Mouse (Mus musculus) limb, embryonic 10.5 days (tissue): ENCODE results near the gene Nudt2. TPM values are rescaled to one million over a fixed set of nuclear protein-coding genes. Genes with fewer than 3 reads are reported as not detected.
"Not testable (repeated sequence)": the region's sequence is repeated elsewhere in the genome, so short reads cannot be mapped to it uniquely, and the experiment has no call there.

Source experiments
- DNase-seq: peaks from one replicate; pipeline ENCODE4 v3.0.0-alpha.2; 2017; ENCODE audit warnings: low spot score
- H3K27ac ChIP-seq: fragments of 300-500 bp; sonication (generic); 2 replicates; pipeline ENCODE4 v1.5.1; 2016; ENCODE audit warnings: mild to moderate bottlenecking
- H3K27me3 ChIP-seq: fragments of 300-500 bp; sonication (generic); 2 replicates; pipeline ENCODE4 v1.6.1; 2016; ENCODE audit warnings: low read depth, mild to moderate bottlenecking; ENCODE audit not compliant: poor library complexity, severe bottlenecking
- H3K36me3 ChIP-seq: fragments of 300-500 bp; sonication (generic); 2 replicates; pipeline ENCODE4 v1.6.1; 2016; ENCODE audit warnings: mild to moderate bottlenecking, moderate library complexity
- H3K4me1 ChIP-seq: fragments of 300-500 bp; sonication (generic); 2 replicates; pipeline ENCODE4 v1.6.1; 2016
- H3K4me3 ChIP-seq: fragments of 300-500 bp; sonication (generic); 2 replicates; pipeline ENCODE4 v1.5.1; 2016; ENCODE audit warnings: mild to moderate bottlenecking, moderate library complexity
- H3K9me3 ChIP-seq: fragments of 300-500 bp; sonication (generic); replicated peaks from 2 replicates; pipeline ENCODE4 v1.6.1; 2016; ENCODE audit warnings: mild to moderate bottlenecking
- WGBS: fragments of 180-500 bp; shearing (Covaris S2); methylation state at CpG from one replicate; pipeline ENCODE4 v1.1.7; 2016; 5-methylcytosine and 5-hydroxymethylcytosine counted together
- polyA plus RNA-seq: library from polyadenylated mRNA; unstranded; fragments of >200 nt; fragmentation: Nextera tagmentation; extraction: Ambion mirVana; gene quantifications from 2 replicates; pipeline ENCODE4 v1.2.1, GENCODE M21; 2016

The Nudt2 gene
- polyA plus RNA-seq: 54.3 and 56.9 TPM in 2 replicates

DNA sequence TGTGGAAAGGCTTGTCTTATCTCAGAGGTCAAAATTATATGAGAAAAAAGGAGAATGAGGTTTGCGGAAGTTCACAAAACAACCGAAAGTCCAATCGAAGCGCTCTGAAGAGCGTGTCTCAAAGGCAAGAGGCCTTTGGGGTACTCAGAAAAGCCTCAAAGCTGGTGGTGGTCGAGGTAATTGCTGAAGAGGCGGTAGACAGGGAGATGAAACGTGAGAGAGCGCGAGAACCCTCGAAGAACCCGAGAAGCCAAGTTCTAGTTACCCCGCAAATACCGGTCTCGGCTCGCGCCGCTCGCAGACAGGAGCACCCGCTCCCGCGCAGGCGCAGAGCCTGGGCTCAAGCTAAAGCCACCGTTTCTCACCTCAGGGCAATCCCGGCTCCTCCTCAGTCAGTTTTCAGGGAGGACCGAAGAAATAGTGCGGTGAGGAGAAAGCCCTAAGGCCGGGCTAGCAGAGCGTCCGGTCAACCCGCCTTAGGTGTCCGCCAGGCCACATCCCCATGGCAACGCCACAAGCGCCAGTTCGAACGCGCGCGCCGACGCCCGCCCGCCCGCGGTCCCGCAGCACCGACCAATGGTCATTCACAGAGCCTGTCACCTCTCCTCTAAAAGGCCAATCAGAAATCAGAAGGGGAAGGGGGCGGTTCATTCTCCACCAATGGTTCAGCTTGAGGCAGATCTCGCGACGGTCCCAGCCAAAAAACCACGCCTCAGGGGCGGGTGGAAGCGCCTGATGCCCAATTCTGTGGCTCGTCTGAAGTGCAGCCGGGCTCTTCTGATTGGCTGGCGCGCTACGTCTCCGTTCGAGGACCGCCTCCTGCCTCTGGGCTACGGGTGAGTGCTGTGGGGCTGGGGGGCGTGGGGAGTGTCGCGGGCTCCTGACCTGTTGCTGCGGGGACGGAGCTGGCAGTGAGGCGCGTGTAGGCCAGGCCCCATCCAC, at the start of gene Nudt2, which contains the start of gene Kif24:
Gene Nudt2 (plus strand): TSS at position 807 of the 942 bp plus-strand sequence.
Gene Kif24 (minus strand): TSS at position 543 of the 942 bp plus-strand sequence.
- Histone ChIP-seq H3K9me3 (no peaks in the 10 kb centered on the region), H3K4me3 (peak within 1 kb of the TSS; percentile 71), H3K36me3 (peaks cover 18% of the 10 kb centered on the region), H3K27me3 (no peaks in the 10 kb centered on the region), H3K4me1 (peaks cover 26% of the 10 kb centered on the region), H3K27ac (peak within 1 kb of the TSS; percentile 92)
- peak; percentile 95 for DNase-seq
- under 1% methylated on average over 70 of the region's 70 CpGs for WGBS

DNA sequence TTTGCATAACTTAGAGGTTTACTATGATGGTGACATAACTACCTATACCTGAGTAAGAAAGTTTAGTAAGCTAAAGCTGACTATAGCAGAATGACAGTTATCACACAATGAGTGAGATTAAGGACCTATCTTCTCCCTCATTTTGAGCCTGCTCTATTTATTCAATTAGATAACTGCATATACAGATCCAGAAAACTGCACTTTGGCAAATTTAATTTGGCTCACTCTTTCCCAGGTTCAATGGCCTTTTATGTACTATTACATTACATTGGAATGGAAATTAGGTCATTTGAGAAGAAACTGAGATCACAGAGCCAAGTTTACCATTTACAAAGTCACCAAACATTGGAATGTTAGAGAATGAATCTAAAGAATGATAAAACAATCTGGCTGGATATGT, 48.0 kb upstream of the Nudt2 start:
- Histone ChIP-seq H3K4me3 (no peak overlapping the region), H3K4me1 (no peaks in the 10 kb centered on the region), H3K9me3 (no peaks in the 10 kb centered on the region), H3K36me3 (peaks cover 15% of the 10 kb centered on the region), H3K27me3 (no peaks in the 10 kb centered on the region), H3K27ac (no peak overlapping the region)
- no peak for DNase-seq

DNA sequence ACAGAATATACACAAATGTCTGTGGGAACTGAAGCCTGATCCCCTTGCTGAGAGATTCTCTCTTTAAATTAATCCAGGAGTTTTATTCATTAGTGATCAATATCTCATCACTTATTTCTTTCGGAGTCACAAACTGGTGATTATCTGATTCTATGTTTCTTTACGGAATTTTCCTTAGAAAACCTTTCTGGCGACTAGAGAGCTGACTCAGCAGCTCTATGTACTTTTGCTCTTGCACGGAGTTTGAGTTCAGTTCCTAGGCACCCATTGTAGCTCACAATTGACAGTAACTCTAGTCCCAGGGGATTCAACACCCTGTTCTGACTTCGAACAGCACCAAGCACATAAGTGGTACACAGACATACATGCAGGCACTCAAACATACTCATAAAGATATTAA, 26.0 kb upstream of the Nudt2 start:
- Histone ChIP-seq H3K27me3 (no peaks in the 10 kb centered on the region), H3K36me3 (peaks cover 7% of the 10 kb centered on the region; the same call in 1 of the 2 replicates), H3K27ac (no peak overlapping the region), H3K4me1 (no peaks in the 10 kb centered on the region), H3K4me3 (no peak overlapping the region), H3K9me3 (no peaks in the 10 kb centered on the region)
- no peak for DNase-seq
- WGBS: 90% methylated on average over 5 of the region's 5 CpGs

DNA sequence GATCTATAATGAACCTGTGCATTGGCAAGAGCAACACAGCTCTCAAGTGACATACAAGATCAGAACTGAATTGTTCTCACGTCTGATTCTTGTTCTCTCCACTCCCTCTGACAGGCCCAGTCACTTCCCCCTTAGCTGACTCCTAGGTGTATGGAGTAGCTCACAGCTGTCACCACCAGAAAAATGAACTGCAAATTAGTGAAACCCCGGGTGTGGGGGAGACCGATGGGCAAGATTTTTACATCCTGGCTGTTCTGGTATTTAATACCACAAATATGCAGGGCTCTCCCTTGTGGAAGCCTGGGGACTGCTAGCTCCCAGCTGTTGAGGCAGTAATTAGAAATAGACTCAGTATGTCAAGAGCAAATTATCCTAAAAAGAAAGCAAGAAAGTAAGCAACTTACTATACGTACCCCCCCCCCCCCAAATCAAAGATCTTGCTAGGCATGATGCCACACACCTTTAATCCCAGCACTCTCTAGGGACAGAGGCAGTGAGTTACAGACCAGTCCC, 22.1 kb upstream of the Nudt2 start:
- H3K36me3 ChIP-seq: peaks cover 17% of the 10 kb centered on the region
- no peaks in the 10 kb centered on the region for H3K9me3 ChIP-seq
- no peak overlapping the region for H3K4me3 ChIP-seq
- WGBS: 75% methylated on average over 4 of the region's 4 CpGs
- DNase-seq: no peak
- no peak overlapping the region for H3K27ac ChIP-seq
- H3K4me1 ChIP-seq: no peaks in the 10 kb centered on the region
- no peaks in the 10 kb centered on the region for H3K27me3 ChIP-seq

DNA sequence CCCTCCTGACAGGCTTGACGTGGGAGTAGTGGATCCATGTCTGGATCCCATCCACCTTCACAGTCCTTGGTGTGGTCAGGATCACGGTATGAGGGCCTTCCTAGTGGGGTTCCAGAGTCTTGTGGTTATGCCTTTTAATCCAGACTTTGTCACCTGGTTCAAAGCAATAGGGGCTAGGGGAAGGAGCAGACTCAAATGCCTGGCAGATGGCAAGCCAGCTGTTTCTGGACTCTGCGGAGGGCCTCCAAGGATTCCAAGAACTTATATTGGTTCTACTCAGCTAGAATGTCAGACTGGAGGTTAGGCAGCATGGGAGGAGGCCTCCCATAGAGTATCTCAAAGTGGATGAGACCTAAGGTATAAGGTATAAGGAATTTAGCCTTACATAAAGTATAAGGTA, 17.4 kb upstream of the Nudt2 start:
- Histone ChIP-seq H3K4me1 (no peaks in the 10 kb centered on the region), H3K9me3 (no peaks in the 10 kb centered on the region), H3K27ac (no peak overlapping the region), H3K36me3 (peaks cover 51% of the 10 kb centered on the region), H3K27me3 (no peaks in the 10 kb centered on the region), H3K4me3 (no peak overlapping the region)
- DNase-seq: no peak
- WGBS: 94% methylated on average over 3 of the region's 3 CpGs

DNA sequence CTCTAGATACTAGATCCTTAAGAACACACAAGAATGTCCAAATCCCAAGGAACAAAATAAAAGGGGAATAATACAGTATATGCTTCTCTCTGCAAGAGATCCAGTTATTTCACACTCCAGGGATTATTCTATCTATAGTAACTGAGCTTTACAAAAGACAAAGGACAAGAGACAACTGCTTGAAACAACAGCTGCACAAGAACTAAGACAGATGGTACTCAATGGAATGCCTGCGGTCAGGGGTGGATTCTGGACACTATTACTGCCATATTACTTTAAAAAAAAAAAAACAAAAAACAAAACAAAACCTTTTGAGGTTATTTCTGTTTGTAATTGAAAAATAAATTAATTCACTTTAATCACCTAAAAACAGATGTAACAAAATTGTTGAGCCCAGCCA, 4.3 kb upstream of the Nudt2 start:
- Histone ChIP-seq H3K9me3 (no peaks in the 10 kb centered on the region), H3K27me3 (no peaks in the 10 kb centered on the region), H3K27ac (no peak overlapping the region), H3K36me3 (peaks cover 14% of the 10 kb centered on the region), H3K4me3 (no peak overlapping the region), H3K4me1 (peaks cover 16% of the 10 kb centered on the region)
- DNase-seq: no peak
- WGBS: 94% methylated on average over 1 of the region's 1 CpGs

DNA sequence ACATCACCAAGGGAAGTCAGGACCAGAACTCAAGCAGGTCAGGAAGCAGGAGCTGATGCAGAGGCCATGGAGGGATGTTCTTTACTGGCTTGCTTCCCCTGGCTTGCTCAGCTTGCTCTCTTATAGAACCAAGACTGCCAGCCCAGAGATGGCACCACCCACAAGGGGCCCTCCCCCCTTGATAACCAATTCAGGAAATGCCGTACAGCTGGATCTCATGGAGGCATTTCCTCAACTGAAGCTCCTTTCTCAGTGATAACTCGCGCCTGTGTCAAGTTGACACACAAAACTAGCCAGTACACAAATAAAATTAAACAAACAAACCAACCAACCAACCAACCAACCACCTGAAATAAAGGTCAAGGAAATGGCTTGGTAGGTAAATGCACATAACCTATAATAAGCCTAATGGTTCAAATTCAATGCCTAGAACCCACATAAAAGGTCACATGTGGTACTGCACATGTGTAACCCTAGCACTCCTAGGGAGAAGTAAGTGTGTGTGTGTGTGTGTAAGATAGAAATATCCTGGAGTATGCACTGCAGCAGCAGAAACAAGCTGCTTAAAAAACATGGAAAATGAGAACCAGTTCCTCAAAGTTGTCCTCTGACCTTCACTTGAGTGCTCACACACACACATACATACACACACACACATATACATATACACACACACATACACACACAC, 1.8 kb upstream of the Nudt2 start:
- not testable (repeated sequence) for H3K9me3 ChIP-seq, H3K27me3 ChIP-seq, DNase-seq, H3K27ac ChIP-seq
- H3K4me3 ChIP-seq: peak overlapping the region; percentile 71; the same call in 1 of the 2 replicates
- H3K36me3 ChIP-seq: peaks cover 18% of the 10 kb centered on the region
- 79% methylated on average over 3 of the region's 3 CpGs for WGBS
- H3K4me1 ChIP-seq: peaks cover 19% of the 10 kb centered on the region

DNA sequence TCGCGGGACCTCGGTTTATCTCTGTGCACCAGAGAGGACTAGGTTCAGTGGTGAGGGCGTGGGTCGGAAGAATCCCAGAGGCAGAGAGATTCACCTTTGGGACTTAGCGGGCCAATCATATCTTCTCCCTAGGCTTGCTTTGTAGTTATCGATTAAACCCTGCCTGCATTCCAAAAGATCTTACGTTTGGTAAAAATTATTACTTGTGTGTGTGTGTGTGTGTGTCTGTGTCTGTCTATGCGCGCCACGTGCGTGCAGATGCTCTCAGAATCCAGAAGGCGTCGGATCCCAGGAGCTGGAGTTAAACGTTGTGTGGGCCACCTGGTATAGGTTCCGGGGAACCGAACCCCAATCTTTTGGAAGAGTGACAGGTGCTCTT, 325 bp downstream of the Nudt2 start:
- Histone ChIP-seq H3K36me3 (peaks cover 16% of the 10 kb centered on the region), H3K27ac (peak overlapping the region; percentile 92), H3K9me3 (no peaks in the 10 kb centered on the region), H3K4me3 (peak overlapping the region; percentile 71), H3K27me3 (no peaks in the 10 kb centered on the region), H3K4me1 (peaks cover 33% of the 10 kb centered on the region)
- no peak for DNase-seq
- WGBS: 7% methylated on average over 17 of the region's 17 CpGs

DNA sequence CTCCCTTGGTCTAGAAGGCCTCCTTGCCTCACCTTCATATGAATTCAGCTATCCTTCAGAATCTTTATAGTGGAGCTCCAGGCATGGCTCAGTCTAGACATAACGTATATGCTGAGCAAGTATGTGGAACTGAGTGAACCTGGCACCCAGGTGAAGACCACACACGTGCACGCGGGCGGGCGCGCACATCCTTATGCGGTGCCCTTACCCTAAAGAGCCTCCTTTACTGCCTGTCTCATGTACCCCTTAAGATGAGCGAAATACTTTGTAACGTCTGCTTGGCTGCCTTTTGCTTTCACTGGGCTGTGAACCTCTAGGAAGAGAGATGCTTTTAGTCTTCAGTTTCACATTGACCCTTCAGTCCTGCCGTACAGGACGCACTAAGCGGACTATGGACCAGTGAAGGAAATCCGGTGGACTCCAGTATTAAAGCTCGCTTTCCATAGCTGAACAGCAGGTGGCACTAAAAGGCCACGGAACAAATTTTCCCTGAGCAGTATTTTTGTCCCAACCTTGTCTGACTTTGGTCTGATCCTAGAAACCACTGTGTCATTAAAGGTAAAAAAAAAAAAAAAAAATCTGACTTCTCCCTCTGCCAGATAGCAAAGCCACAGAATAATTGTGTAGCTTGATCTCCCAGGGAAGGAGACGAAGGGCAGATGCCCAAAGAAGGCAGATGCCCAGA, 3.6 kb downstream of the Nudt2 start:
- Histone ChIP-seq H3K27ac (peak overlapping the region; percentile 33; the same call in 1 of the 2 replicates), H3K4me3 (no peak overlapping the region), H3K36me3 (peaks cover 4% of the 10 kb centered on the region; the same call in 1 of the 2 replicates), H3K27me3 (no peaks in the 10 kb centered on the region), H3K4me1 (peaks cover 36% of the 10 kb centered on the region), H3K9me3 (no peaks in the 10 kb centered on the region)
- 60% methylated on average over 17 of the region's 17 CpGs for WGBS
- DNase-seq: peak; percentile 66

DNA sequence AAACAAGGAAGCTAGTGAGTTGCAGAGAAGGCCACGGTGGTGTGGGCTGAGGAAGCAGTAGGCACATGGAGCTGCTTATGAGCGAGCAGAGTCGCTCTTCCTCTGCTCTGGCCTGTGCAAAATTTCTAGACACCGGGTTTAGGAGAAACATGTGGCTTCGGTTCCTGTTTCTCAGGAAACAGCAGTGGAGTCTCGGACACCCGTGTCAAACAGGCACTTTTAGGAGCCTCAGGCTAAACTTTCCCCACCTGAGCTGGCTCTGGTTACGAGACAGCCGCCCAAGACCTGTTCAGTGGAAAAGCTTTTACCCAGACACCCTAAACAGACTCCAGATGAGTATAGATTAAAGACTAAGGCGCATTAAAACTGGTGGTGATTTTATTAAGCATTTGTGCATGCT, 4.2 kb downstream of the Nudt2 start:
- Histone ChIP-seq H3K27ac (peak overlapping the region; percentile 33), H3K4me1 (peaks cover 31% of the 10 kb centered on the region), H3K4me3 (no peak overlapping the region), H3K36me3 (peaks cover 4% of the 10 kb centered on the region; the same call in 1 of the 2 replicates), H3K9me3 (no peaks in the 10 kb centered on the region), H3K27me3 (no peaks in the 10 kb centered on the region)
- no peak for DNase-seq
- 55% methylated on average over 10 of the region's 10 CpGs for WGBS

DNA sequence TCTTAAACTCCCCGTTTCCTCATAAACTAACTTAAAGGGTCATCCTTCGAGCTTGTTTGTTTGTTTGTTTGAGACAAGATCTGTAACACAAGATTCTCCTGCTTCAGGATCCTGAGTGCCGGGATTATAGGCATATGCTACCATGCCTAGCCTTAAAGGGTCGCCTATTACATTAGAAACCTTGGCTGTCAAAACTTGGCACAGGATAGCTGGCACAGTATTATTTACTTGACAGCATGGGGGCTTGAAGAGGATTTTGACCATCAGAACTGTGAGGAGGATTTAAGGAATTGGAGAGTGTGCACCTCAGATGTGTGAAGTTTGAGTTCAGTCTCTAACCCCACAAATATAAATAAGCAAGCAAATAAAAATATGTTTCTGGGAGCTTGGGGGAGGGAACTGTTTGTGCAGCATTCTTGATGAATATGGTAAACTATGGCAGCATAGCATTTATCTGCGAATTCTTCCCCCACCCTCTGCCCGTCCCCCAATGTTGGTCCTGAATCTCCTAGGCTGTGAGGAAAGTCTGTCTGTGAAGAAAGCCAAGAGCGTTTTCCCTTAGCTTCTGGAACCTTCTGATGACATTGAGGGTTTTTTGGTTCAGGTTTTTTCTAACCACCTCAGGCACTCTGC, 5.2 kb downstream of the Nudt2 start:
- Histone ChIP-seq H3K36me3 (peaks cover 4% of the 10 kb centered on the region; the same call in 1 of the 2 replicates), H3K4me3 (no peak overlapping the region), H3K27me3 (no peaks in the 10 kb centered on the region), H3K4me1 (peaks cover 31% of the 10 kb centered on the region), H3K27ac (no peak overlapping the region; the same call in 1 of the 2 replicates), H3K9me3 (no peaks in the 10 kb centered on the region)
- WGBS: 62% methylated on average over 7 of the region's 7 CpGs
- no peak for DNase-seq
